Mouse (Mus musculus): ENCODE data around the gene Cdh1. TPM values are rescaled to one million over a fixed set of nuclear protein-coding genes. Genes with fewer than 3 reads are reported as not detected.

Gene Cdh1
- total RNA-seq, 1 experiment from 2014 or later: 1.5 TPM

DNA sequence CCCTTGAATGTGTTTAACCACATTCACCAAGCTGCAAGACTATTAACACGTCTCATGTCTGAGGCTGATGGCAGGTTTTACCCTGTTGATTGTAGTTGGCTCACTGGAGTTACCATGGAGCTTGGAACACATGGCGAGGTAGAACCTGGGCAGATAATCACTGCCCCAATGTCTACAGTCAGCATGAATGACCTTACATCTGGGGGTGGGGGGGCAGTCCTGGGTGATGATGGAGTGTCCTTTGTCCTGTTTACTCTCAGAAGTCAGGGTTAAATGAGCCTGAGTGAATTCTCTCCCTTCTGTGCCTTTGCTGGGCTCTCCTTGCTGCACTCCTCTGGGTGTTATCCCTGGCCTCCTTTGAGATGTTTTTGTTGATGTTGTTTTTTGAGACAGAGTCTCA lies 39.0 kb downstream of the Cdh1 start:
- no peak for ATAC-seq (ENCODE audit: extremely low read depth, insufficient number of reproducible peaks, low FRiP score, poor library complexity, severe bottlenecking)

DNA sequence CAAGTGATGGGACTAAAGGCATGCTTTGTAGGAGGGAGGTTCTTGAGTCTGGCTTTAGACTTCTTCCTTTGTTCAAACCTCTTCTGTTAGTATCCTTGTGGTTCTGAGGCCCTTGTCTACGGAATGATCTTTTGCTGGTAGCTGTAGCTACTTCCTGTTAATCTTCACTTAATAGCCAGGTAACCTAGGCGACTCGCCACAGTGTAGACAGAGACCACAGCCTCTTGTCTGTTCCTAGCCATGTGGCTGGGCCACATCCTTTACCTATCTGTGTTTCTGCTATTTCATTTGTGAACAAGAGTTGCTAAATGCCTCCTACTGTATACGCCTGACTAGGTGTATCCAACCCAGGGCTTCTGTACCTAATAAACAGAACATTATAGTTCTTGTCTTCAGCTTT lies 39.9 kb downstream of the Cdh1 start:
- ATAC-seq (ENCODE audit: extremely low read depth, insufficient number of reproducible peaks, low FRiP score, poor library complexity, severe bottlenecking): peak; percentile 32; the same call in 1 of the 2 replicates

DNA sequence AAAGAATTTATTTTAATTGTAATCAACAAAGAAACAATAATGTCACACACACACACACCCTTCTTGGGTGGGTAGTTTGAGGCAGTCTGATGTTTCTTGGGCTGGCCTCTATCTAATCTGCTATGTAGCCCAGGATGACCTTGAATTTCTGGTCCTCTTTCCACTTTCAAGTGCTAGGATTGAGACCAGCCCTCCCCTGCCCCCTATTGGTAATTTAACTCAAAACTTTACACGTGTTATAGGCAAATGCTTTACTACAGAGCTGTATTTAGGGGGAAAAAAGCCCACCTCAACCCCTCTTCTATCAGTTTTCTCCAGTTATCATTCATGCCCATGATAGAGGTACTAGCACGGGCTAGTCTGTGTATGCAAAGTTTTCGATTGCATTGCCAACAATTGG lies 41.8 kb downstream of the Cdh1 start:
- ATAC-seq (ENCODE audit: extremely low read depth, insufficient number of reproducible peaks, low FRiP score, poor library complexity, severe bottlenecking): no peak

DNA sequence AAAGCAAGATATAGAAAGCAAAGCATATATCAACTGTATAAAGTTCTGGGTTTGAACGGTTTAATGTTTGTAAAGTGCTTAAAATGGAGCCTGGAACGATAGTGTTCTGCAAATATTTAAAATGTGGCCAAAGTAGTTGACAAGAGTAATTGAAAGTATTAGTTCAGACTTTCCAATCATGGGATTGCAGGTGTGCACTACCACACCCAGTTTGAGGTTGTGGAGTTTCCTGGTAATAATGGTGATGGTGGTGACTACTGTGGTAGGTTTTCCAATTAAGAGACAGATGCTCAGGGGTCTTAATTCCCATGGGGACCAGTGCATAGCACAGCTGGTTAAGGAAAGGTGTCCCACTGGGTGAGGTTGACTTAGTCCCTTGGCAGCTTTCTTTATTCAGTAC lies 43.0 kb downstream of the Cdh1 start:
- ATAC-seq (ENCODE audit: extremely low read depth, insufficient number of reproducible peaks, low FRiP score, poor library complexity, severe bottlenecking): no peak

DNA sequence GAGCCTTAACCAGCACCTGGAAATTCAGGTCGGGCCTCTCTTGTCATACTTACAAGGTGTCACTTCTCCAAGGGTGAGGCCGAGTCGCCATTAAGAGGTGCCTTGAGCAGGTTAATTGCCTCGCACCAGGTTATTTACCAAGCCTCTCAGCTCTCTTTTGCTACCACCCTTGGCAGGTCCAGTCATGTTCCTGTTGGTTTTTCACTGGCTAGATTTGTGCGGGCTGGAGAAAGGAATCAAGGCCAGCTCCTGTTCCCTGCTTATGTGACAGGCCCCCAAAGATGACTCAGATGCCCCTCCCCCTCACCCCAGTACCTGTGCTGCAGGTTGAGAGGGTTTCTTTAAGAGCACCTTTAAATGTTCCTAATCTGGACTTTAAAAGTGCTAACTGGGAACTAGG lies 43.6 kb downstream of the Cdh1 start:
- no peak for ATAC-seq (ENCODE audit: extremely low read depth, insufficient number of reproducible peaks, low FRiP score, poor library complexity, severe bottlenecking)

DNA sequence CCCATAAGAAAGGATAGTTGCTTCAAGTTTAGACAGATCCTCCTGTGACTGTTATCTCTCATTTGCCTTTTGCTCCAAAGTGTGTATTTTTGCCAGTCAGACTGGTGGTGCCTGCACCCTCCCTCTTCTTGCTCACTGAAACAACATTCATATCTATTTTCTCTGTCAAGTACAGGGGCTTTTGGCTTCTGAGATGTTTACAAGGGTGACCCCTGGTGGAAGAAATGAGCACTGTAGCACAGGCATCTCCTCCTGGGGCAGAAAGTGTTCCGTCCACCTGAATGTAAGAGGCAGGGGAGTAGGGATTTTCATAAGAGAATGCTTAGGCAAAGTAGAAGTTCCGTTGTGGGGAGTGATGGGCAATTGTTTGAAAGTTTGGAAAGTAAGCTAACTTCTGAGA lies 44.2 kb downstream of the Cdh1 start:
- 0 out of 2 replicates have a peak, but pooled peaks have one; percentile 28 for ATAC-seq (ENCODE audit: extremely low read depth, insufficient number of reproducible peaks, low FRiP score, poor library complexity, severe bottlenecking)

DNA sequence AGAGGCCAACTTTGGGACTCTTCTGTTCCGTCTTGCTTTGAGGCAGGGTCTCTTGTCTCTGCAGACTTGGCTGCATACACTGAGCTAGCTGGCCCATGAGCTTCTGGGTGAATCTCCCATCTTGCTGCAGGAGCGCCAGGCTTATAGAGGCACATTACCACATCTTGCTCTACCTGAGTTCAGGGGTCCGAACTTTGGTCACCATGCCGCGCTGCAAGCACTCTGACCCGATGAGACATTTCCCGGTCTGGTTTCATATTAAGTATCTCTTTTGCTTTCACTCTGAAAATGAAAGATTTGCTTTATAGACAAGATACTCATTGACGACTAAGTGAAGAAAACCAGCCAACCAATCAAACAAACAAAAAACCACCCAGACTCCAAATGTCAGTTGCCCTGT lies 45.3 kb downstream of the Cdh1 start:
- ATAC-seq (ENCODE audit: extremely low read depth, insufficient number of reproducible peaks, low FRiP score, poor library complexity, severe bottlenecking): no peak

DNA sequence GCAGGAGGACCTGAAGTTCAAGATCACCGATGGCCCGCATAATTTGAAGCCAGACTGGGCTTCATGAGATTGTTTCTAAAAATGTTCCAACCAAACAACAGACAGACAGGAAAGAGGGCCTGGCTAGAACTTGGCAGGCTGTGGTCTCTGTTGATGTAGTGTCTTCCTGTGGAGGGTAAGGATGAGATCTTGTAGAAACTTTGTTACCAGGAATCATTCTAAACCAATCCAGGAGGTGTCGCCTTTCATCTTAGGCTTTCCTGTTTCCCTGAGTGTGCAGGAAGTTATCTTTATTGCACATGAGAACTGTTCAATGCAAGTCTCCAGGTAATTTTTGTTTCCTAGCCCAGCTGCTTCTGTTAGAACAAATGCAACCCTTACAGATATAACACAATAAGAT lies 48.8 kb downstream of the Cdh1 start:
- ATAC-seq (ENCODE audit: extremely low read depth, insufficient number of reproducible peaks, low FRiP score, poor library complexity, severe bottlenecking): no peak

DNA sequence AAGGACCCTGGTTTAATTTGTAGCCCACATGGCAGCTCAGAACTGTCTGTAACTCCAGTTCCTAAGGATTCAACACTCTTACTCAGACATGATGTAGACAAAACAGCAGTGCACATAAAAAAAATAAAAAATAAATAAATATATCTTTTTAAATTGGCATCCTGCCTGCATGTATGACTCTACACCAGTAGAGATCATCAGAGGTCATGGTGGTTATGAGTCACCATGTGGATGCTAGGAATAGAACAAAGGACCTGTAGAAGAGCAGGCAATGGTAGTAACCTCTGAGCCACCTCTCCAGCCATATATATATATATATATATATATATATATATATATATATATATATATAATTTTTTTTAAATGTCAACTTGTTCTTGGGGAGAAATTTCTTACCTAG lies 52.9 kb downstream of the Cdh1 start:
- ATAC-seq (ENCODE audit: extremely low read depth, insufficient number of reproducible peaks, low FRiP score, poor library complexity, severe bottlenecking): no peak

DNA sequence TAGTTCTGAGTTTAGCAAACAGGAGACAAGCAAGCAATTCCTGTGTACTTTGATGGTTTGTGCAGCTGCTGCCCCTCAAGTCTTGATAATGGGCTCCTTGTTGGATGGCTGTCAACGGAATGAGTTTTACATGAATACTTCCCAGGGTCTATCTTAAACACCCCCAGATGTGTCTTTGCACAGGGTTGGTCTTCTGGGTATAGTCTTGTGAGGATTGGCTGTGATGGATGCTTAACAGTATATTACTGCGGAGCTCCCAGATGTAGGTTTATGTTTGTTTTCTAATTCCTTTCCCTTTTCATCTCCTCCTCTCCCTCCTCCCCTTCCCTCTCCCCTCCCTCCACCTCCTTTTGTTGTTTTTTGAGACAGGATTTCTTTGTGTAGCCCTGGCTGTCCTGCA lies 69.6 kb downstream of the Cdh1 start:
- no peak for ATAC-seq (ENCODE audit: extremely low read depth, insufficient number of reproducible peaks, low FRiP score, poor library complexity, severe bottlenecking)

DNA sequence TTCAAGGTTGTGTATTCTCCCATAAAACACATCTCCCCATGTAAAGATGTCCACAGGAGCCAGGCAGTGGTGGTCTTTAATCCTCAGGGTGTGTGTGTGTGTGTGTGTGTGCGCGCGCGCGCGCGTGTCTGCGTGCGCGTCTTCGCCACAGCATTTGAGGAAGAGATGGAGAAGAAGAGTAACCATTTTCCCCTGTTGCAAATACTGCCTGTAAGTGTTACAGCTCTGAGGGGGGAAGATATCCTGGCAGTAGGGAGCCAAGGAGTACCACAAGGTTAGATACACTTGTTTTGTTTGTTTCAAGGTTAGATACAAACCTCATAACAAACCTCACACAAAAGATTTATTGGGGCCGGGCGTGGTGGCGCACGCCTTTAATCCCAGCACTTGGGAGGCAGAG lies 71.2 kb downstream of the Cdh1 start:
- no peak for ATAC-seq (ENCODE audit: extremely low read depth, insufficient number of reproducible peaks, low FRiP score, poor library complexity, severe bottlenecking)

DNA sequence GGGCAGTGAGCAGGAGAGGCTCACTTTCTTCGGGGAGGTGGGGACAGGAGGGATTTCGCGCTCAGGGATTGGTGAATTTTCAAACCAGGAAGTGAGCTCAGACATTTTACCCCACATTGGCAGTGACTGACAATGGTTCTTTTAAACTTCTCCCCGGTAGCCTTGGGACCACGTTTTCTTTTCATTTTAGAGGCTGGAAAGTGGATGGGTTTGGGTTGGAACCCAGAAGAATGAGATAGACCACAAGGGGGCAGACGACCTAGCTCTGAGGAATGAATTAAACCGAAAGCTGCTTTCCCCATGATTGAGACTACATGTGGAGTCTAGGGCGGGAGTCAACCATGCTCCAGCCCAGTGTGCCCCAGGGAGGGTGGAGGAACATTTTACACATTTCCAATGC lies 71.7 kb downstream of the Cdh1 start:
- ATAC-seq (ENCODE audit: extremely low read depth, insufficient number of reproducible peaks, low FRiP score, poor library complexity, severe bottlenecking): no peak

DNA sequence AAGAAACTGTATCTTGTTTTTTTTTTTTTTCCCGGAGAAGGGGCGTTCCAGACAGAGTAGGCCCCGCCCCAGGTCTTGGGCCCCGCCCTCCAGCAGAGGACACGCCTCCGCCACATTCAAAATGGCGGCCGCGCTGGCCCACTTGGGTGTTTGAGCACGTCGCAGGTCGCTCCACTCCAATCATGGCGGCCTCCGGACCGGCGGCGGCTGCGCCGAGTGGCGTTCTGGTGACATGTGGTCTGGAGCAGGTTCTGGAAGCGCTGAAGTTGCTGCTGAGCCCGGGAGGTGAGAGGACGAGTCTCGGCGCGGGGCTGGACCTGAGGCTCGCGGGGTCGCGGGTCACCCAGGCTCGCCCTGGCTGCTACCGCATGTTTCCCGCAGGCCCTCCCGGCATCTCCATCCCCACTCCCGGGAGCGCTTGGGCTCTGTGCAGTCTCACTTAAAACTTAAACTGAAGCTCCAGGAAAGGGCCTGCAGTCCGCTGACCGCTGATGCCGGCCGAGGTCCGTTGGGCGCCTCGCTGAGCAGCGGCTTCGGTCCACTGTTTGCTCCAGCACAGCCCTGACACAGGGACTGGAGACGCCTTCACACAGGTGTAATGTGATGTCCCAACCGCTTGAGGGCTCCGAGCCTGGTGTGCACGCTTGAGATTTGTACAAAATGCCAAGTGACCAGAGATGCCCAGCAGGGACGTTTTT lies 80.0 kb downstream of the Cdh1 start, which contains the start of gene Tango6:
TSS of gene Tango6 (plus strand) at position 98 of the 698 bp plus-strand sequence.
- peak; percentile 90 for ATAC-seq (ENCODE audit: extremely low read depth, insufficient number of reproducible peaks, low FRiP score, poor library complexity, severe bottlenecking)

DNA sequence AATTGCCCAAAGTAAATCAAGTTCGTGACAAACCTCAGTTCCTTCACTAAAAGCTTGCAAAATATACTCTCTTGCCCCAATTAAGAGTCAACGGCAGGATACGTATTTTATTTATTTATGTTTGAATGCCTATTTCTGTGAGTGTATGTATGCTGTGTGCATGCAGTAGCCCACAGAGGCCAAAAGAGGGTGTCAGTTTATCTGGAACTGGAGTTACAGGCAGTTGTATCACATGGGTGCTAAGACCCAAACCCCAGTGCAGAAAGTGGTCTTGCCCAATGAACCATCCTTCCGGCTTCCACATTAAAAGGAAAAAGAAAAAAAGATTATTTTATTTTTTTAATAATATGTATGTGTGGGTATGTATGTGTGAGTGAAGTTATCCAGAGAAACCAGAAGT lies 81.2 kb downstream of the Cdh1 start:
- no peak for ATAC-seq (ENCODE audit: extremely low read depth, insufficient number of reproducible peaks, low FRiP score, poor library complexity, severe bottlenecking)

DNA sequence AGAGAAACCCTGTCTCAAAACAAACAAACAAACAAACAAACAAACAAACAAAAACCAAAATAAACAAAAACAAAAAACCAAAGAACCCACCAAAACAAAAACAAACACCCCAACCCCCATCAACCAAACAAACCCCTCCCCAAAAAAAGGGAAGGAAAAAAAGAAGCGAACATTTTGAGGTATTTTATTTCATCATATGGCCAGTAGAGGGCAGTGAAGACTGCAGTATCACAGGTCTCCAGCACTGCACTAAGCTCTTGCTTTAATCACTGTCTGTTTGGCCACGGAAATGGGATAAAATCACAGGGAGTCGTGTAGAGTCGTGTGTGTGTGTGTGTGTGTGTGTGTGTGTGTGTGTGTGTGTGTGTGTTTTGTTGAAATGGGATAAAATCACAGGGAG lies 84.3 kb downstream of the Cdh1 start:
- ATAC-seq (ENCODE audit: extremely low read depth, insufficient number of reproducible peaks, low FRiP score, poor library complexity, severe bottlenecking): peak; percentile 40; the same call in 1 of the 2 replicates

DNA sequence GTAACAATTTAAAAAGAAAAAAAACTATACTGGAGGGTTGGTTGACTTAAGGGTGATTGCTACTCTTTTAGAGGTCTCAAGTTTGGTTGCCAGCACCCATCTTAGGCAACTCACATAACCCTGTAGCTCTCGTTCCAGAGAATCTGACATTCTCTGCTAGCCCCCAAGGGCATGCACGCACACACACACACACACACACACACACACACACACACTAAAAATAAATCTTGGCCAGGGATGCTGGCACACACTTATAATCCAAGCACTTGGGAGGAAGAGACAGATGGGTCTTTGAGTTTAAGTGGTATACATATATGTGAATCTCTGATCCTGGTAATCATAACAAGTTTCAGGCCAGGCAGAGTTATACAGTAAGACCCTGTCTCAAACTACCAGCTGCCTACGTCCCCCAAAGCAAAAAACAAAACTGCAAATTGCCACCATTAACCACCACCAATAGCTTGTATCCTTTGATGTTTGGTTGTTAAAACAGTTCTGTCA lies 94.6 kb downstream of the Cdh1 start:
- ATAC-seq (ENCODE audit: extremely low read depth, insufficient number of reproducible peaks, low FRiP score, poor library complexity, severe bottlenecking): no peak

DNA sequence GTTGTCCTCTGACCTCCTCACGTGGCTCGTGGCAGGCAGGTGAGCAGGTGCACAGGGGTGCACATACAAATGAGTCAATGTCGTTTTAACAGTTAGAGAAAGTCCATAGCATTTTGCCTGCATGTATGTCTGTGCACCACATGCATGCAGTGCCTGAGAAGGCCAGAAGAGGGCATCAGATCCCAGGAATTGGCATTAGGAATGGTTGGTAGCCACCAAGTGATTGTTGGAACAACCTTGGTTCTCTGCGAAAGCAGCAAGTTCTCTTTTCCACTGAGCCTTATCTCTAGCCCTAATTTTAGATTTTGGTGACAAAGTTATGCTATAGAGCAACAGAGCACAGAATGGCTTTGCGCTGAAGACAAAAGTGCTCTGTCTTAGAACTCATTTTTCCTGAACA lies 96.4 kb downstream of the Cdh1 start:
- 0 out of 2 replicates have a peak, but pooled peaks have one; percentile 23 for ATAC-seq (ENCODE audit: extremely low read depth, insufficient number of reproducible peaks, low FRiP score, poor library complexity, severe bottlenecking)

DNA sequence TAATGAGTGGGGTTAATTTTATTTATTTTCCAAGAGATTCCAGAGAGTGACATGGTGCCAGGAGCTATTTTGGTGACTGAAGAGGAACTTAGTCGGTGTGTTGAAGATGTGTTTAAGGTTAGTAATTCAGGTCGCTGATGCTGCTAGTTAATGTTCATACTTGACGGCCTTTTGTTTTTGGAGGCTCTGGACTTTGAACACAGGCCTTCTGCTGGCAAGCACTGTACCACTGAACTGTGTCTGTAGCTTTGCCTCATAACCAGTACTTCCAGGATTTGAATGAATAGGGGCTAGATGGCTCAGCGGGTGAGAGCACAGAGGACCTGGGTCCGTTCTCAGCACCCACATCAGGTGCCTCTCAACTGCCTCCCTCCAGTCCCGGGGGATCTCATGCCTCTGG lies 97.0 kb downstream of the Cdh1 start:
- ATAC-seq (ENCODE audit: extremely low read depth, insufficient number of reproducible peaks, low FRiP score, poor library complexity, severe bottlenecking): no peak

DNA sequence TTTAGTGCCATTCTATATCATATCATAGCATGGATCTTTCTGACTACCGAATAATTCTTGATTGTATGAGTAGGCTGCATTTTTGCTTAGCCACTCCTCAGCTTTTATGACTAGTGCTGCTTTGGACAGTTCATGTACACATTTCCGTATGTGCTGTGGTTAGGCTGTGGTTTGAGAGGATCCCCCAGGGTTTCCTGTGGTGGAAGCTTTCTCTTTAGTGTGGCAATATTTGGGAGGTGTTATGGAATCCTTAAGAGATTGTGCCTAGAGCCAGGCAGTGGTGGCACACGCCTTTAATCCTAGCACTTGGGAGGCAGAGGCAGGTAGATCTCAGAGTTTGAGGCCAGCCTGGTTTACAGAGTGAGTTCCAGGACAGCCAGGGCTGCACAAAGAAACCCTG lies 98.2 kb downstream of the Cdh1 start:
- ATAC-seq (ENCODE audit: extremely low read depth, insufficient number of reproducible peaks, low FRiP score, poor library complexity, severe bottlenecking): no peak

DNA sequence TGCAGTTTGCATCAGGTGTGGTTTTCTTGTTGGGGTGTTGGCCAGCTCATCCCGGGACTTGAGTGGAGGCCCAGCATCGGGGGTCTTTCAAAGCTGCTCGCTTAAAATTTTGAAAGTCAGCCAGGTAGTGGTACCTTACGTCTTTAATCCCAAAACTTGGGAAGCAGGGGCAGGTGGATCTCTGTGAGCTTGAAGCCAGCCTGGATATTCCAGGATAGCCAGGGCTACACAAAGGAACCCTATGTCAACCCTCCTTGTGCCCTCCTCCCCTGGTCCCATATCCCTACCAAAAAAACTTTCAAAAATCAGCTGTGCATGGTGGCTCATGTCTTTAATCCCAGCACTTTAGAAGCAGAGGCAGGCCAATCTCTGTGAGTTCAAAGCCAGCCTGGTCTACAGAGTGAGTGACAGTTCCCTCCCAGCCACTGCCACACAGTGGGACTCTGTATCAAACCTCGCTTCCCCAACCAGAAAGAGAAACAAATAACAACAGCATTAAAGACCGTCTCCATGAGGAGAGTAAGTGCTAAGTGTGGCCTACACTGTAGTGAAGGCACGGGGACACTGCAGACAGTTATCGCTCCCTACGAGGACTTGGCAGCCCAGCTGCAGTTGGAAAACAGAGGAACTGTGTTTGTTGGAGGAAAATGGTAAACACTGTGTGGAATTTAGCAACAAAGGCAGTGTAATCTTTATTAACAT lies 101.2 kb downstream of the Cdh1 start:
- ATAC-seq (ENCODE audit: extremely low read depth, insufficient number of reproducible peaks, low FRiP score, poor library complexity, severe bottlenecking): no peak

Data from neutrophil, adult 5-6 weeks (primary cell).